Mouse (Mus musculus): ENCODE results near the gene Macrod2. TPM values are rescaled to one million over a fixed set of nuclear protein-coding genes. Genes with fewer than 3 reads are reported as not detected.

Gene Macrod2
- polyA plus RNA-seq, 1 experiment from 2014 or later, result 47.6 TPM

GRCm38 (mm10) chr2:141312136-141312948, 917.2 kb downstream of the Macrod2 start:
- H3K27ac ChIP-seq (ENCODE audit: low read depth, low read length), result peak overlapping the region; percentile 51; the same call in 1 of the 2 replicates
- peak; percentile 94 for ATAC-seq (replicated peaks; ENCODE audit: low FRiP score)

GRCm38 (mm10) chr2:141315349-141315748, 920.2 kb downstream of the Macrod2 start:
- H3K27ac ChIP-seq (ENCODE audit: low read depth, low read length), result no peak overlapping the region
- H3K36me3 ChIP-seq (ENCODE audit: control insufficient read depth, insufficient read depth, low read length), result no peaks in the 10 kb centered on the region
- no peak for ATAC-seq (replicated peaks; ENCODE audit: low FRiP score)
- WGBS, result 96% methylated on average over 3 of the region's 3 CpGs
- no peak overlapping the region for H3K4me2 ChIP-seq (ENCODE audit: low read depth, low read length, severe bottlenecking)
- H3K9ac ChIP-seq (ENCODE audit: low read length), result no peak overlapping the region
- DNase-seq (ENCODE audit: low spot score), result no peak
- H3K4me3 ChIP-seq (ENCODE audit: low read depth, low read length), result no peak overlapping the region
- H3K27me3 ChIP-seq (ENCODE audit: control insufficient read depth, insufficient read depth, low read length), result no peaks in the 10 kb centered on the region
- no peaks in the 10 kb centered on the region for H3K9me3 ChIP-seq (ENCODE audit: control insufficient read depth, low read length)
- peaks cover 3% of the 10 kb centered on the region; the same call in 1 of the 2 replicates for H3K4me1 ChIP-seq (replicated peaks; ENCODE audit: control insufficient read depth, insufficient read depth, low read length)

More at GRCm38 (mm10) chr2:141312136-141312948, 917.2 kb downstream of the Macrod2 start:
- Histone ChIP-seq H3K4me1 (replicated peaks; ENCODE audit: control insufficient read depth, insufficient read depth, low read length) (peaks cover 3% of the 10 kb centered on the region; the same call in 1 of the 2 replicates), H3K4me3 (ENCODE audit: low read depth, low read length) (no peak overlapping the region), H3K36me3 (ENCODE audit: control insufficient read depth, insufficient read depth, low read length) (no peaks in the 10 kb centered on the region), H3K9me3 (ENCODE audit: control insufficient read depth, low read length) (no peaks in the 10 kb centered on the region), H3K4me2 (ENCODE audit: low read depth, low read length, severe bottlenecking) (no peak overlapping the region), H3K9ac (ENCODE audit: low read length) (no peak overlapping the region), H3K27me3 (ENCODE audit: control insufficient read depth, insufficient read depth, low read length) (no peaks in the 10 kb centered on the region)
- WGBS, result 32% methylated on average over 10 of the region's 10 CpGs
- DNase-seq (ENCODE audit: low spot score), result peak; percentile 62

DNA sequence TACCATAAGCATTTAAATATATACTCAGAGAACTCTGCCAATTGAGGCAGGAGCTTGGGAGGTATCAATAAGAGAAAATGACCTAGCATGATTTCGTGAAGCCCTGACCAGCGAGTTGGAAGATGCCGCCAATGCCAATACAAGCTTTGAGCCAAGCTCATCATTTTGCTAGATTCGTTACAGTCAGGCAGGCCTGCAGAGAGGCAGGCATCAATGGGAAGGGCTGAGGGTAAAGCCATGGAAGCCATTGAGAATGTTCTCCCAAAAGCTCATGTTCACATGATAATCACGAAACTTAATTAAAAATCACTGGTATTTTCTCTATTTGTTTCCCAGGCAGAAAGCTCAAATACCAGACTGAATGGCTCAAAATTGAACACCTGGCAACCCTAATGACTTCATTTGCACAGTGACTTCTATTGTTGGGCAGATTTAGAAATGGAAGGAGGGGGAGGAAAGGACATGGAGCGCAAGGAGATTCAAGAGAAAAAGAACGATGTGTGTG, 928.9 kb downstream of the Macrod2 start:
- Histone ChIP-seq H3K4me3 (ENCODE audit: low read depth, low read length) (no peak overlapping the region), H3K4me2 (ENCODE audit: low read depth, low read length, severe bottlenecking) (no peak overlapping the region), H3K9ac (ENCODE audit: low read length) (no peak overlapping the region), H3K27me3 (ENCODE audit: control insufficient read depth, insufficient read depth, low read length) (no peaks in the 10 kb centered on the region), H3K27ac (ENCODE audit: low read depth, low read length) (no peak overlapping the region), H3K4me1 (replicated peaks; ENCODE audit: control insufficient read depth, insufficient read depth, low read length) (peaks cover 3% of the 10 kb centered on the region; the same call in 1 of the 2 replicates), H3K36me3 (ENCODE audit: control insufficient read depth, insufficient read depth, low read length) (no peaks in the 10 kb centered on the region), H3K9me3 (ENCODE audit: control insufficient read depth, low read length) (no peaks in the 10 kb centered on the region)
- 64% methylated on average over 7 of the region's 7 CpGs for WGBS
- ATAC-seq (replicated peaks; ENCODE audit: low FRiP score) (no peak), DNase-seq (ENCODE audit: low spot score) (no peak)

DNA sequence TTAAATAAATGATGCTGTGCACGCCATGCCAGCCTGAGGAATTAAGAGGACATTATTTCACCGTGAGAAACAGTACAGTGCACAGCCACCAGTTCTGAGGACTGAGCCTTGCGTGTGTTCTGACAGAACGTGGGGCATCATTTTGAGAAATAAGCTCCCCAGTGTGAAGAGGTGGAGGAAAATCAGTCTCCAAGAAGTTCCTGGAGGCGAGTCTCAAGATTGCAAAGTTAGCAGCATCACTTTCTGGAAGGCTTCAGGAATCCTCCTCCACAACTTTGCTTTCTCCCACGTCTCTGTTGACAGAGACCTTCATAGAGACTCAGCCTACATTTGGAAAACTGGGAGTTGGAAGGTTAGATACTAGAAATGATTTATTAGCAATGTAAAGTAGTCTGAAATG, 932.2 kb downstream of the Macrod2 start:
- no peak overlapping the region for H3K4me3 ChIP-seq (ENCODE audit: low read depth, low read length)
- WGBS, result 86% methylated on average over 6 of the region's 6 CpGs
- H3K4me1 ChIP-seq (replicated peaks; ENCODE audit: control insufficient read depth, insufficient read depth, low read length), result peaks cover 3% of the 10 kb centered on the region; the same call in 1 of the 2 replicates
- no peaks in the 10 kb centered on the region for H3K36me3 ChIP-seq (ENCODE audit: control insufficient read depth, insufficient read depth, low read length)
- H3K9ac ChIP-seq (ENCODE audit: low read length), result no peak overlapping the region
- no peak overlapping the region for H3K4me2 ChIP-seq (ENCODE audit: low read depth, low read length, severe bottlenecking)
- no peaks in the 10 kb centered on the region for H3K27me3 ChIP-seq (ENCODE audit: control insufficient read depth, insufficient read depth, low read length)
- ATAC-seq (replicated peaks; ENCODE audit: low FRiP score), result no peak
- no peaks in the 10 kb centered on the region for H3K9me3 ChIP-seq (ENCODE audit: control insufficient read depth, low read length)
- no peak for DNase-seq (ENCODE audit: low spot score)
- H3K27ac ChIP-seq (ENCODE audit: low read depth, low read length), result no peak overlapping the region

DNA sequence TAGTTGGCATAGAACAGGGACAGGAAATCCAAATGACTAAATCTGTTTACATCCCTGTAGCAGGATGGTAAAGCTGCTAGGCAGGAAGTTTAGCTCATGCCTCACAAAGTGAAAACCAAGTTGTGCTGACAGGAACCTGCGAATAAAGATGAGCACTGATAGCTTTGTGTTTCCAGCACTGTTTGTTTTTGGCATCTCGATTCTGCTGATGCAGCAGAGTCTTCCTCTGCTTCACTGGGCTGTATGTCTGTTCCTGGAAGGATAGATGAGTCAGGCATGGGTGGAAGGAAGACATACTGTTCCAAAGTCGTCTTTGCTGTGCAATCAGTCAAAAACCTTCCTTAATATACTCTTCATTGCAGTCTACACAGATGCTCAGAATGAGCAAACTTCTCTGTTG, 942.6 kb downstream of the Macrod2 start:
- H3K36me3 ChIP-seq (ENCODE audit: control insufficient read depth, insufficient read depth, low read length), result no peaks in the 10 kb centered on the region
- H3K27ac ChIP-seq (ENCODE audit: low read depth, low read length), result no peak overlapping the region
- H3K9ac ChIP-seq (ENCODE audit: low read length), result no peak overlapping the region
- no peak overlapping the region for H3K4me3 ChIP-seq (ENCODE audit: low read depth, low read length)
- WGBS, result 76% methylated on average over 3 of the region's 3 CpGs
- ATAC-seq (replicated peaks; ENCODE audit: low FRiP score) (no peak), DNase-seq (ENCODE audit: low spot score) (no peak)
- no peaks in the 10 kb centered on the region for H3K9me3 ChIP-seq (ENCODE audit: control insufficient read depth, low read length)
- H3K27me3 ChIP-seq (ENCODE audit: control insufficient read depth, insufficient read depth, low read length), result no peaks in the 10 kb centered on the region
- no peaks in the 10 kb centered on the region for H3K4me1 ChIP-seq (replicated peaks; ENCODE audit: control insufficient read depth, insufficient read depth, low read length)
- no peak overlapping the region for H3K4me2 ChIP-seq (ENCODE audit: low read depth, low read length, severe bottlenecking)

DNA sequence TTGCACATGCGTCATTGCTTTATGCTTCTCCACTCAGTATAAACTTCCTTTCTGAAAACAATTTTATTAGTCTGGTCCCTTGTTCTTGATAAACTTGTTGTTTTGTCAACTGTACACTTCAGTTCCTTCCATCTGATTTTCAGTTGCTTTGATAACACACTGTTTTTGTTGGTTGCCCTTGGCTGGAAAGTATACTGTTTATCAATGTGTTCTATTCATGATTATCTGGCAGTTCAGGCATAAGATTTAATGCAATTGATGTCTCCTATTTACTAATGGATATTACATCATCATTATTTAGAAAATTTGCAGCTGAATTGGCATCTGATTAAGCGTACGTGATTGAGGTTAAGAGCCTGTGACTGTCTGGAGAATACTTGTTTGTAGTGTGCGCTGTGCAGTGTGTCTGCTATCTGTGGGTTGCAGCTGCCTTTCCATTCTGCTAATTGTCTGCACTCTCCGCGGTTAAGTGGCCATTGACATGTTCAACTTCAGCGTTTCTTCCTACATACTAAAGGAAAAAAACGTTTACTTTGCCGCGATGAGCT, 949.0 kb downstream of the Macrod2 start:
- ATAC-seq (replicated peaks; ENCODE audit: low FRiP score), result peak; percentile 42; the same call in 1 of the 2 replicates
- WGBS, result 64% methylated on average over 10 of the region's 10 CpGs

DNA sequence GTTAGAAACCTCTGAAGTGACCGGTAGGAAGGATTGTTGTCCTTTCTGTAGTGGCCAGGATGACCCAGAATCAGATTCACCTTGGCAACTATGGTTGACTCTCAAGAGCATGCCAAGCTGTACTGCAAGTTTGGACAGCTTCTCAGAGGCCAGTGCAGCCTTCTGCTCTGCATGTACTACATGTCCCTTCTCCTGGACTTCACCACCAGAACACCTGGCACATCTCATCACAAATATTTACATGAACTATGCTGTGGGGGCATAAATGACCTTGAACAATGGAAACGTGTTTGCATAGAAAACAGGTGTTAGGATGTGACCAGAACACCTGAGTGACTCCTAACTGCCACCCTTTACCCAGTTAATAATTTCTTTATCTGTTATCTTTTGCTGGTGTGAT, 957.5 kb downstream of the Macrod2 start:
- no peaks in the 10 kb centered on the region for H3K4me1 ChIP-seq (replicated peaks; ENCODE audit: control insufficient read depth, insufficient read depth, low read length)
- no peak overlapping the region for H3K9ac ChIP-seq (ENCODE audit: low read length)
- ATAC-seq (replicated peaks; ENCODE audit: low FRiP score), result no peak
- H3K9me3 ChIP-seq (ENCODE audit: control insufficient read depth, low read length), result no peaks in the 10 kb centered on the region
- H3K27ac ChIP-seq (ENCODE audit: low read depth, low read length), result no peak overlapping the region
- H3K27me3 ChIP-seq (ENCODE audit: control insufficient read depth, insufficient read depth, low read length), result no peaks in the 10 kb centered on the region
- DNase-seq (ENCODE audit: low spot score), result no peak
- H3K4me2 ChIP-seq (ENCODE audit: low read depth, low read length, severe bottlenecking), result no peak overlapping the region
- H3K36me3 ChIP-seq (ENCODE audit: control insufficient read depth, insufficient read depth, low read length), result no peaks in the 10 kb centered on the region
- no peak overlapping the region for H3K4me3 ChIP-seq (ENCODE audit: low read depth, low read length)
- 83% methylated on average over 2 of the region's 2 CpGs for WGBS

More for the DNA sequence above, 949.0 kb downstream of the Macrod2 start:
- H3K4me2 ChIP-seq (ENCODE audit: low read depth, low read length, severe bottlenecking), result no peak overlapping the region
- H3K4me3 ChIP-seq (ENCODE audit: low read depth, low read length), result no peak overlapping the region
- no peak overlapping the region for H3K9ac ChIP-seq (ENCODE audit: low read length)
- no peak overlapping the region for H3K27ac ChIP-seq (ENCODE audit: low read depth, low read length)
- no peaks in the 10 kb centered on the region for H3K9me3 ChIP-seq (ENCODE audit: control insufficient read depth, low read length)
- DNase-seq (ENCODE audit: low spot score), result no peak
- H3K27me3 ChIP-seq (ENCODE audit: control insufficient read depth, insufficient read depth, low read length), result no peaks in the 10 kb centered on the region
- no peaks in the 10 kb centered on the region for H3K4me1 ChIP-seq (replicated peaks; ENCODE audit: control insufficient read depth, insufficient read depth, low read length)
- no peaks in the 10 kb centered on the region for H3K36me3 ChIP-seq (ENCODE audit: control insufficient read depth, insufficient read depth, low read length)

DNA sequence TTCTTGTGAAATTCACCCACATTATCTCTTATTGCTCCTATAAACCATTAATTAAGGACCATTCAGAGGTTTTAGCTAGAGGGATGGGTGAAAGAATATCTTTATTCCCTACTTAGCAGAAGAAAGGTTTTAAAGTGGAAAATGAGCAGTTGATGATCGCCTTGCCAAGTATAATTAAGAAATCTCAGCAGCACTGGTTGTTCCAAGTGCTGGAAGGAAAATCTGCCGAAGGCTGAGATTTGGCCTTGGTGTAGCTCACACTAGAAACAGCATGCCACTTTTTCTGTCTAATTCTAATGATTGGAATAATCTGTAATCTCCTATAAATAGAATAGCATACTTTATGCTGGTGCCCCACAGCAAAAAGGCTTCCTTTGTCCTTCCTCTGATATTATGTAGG, 993.5 kb downstream of the Macrod2 start:
- H3K27ac ChIP-seq (ENCODE audit: low read depth, low read length), result no peak overlapping the region
- H3K4me3 ChIP-seq (ENCODE audit: low read depth, low read length), result no peak overlapping the region
- no peak for DNase-seq (ENCODE audit: low spot score)
- WGBS, result 90% methylated on average over 2 of the region's 2 CpGs
- H3K9me3 ChIP-seq (ENCODE audit: control insufficient read depth, low read length), result no peaks in the 10 kb centered on the region
- H3K4me1 ChIP-seq (replicated peaks; ENCODE audit: control insufficient read depth, insufficient read depth, low read length), result no peaks in the 10 kb centered on the region
- H3K27me3 ChIP-seq (ENCODE audit: control insufficient read depth, insufficient read depth, low read length), result no peaks in the 10 kb centered on the region
- H3K4me2 ChIP-seq (ENCODE audit: low read depth, low read length, severe bottlenecking), result no peak overlapping the region
- H3K36me3 ChIP-seq (ENCODE audit: control insufficient read depth, insufficient read depth, low read length), result no peaks in the 10 kb centered on the region
- no peak for ATAC-seq (replicated peaks; ENCODE audit: low FRiP score)
- H3K9ac ChIP-seq (ENCODE audit: low read length), result no peak overlapping the region
